Mouse (Mus musculus): Measurements from ENCODE around the gene 4430402I18Rik.
"Not testable (repeated sequence)": the region's sequence is repeated elsewhere in the genome, so short reads cannot be mapped to it uniquely, and the experiment has no call there.

GRCm38 (mm10) chr19:29000321-29000720 is 32.7 kb upstream of the 4430402I18Rik start:
- not testable (repeated sequence) for TF ChIP-seq CTCF (IDR thresholded peaks at IDR 0.05; ENCODE audit: low read depth, low read length); POLR2A (IDR thresholded peaks at IDR 0.05; ENCODE audit: borderline replicate concordance, low read depth, low read length)
